Mouse (Mus musculus) embryonic fibroblast, embryonic 13.5 days (primary cell): ENCODE data around the gene Txlnb. TPM values are rescaled to one million over a fixed set of nuclear protein-coding genes. Genes with fewer than 3 reads are reported as not detected.

ENCODE experiments used
- H3K27ac ChIP-seq: 2 replicates; pipeline ENCODE4 v1.5.1; 2012; ENCODE audit warnings: low read length, control low read depth, inconsistent platforms; ENCODE audit not compliant: insufficient read depth
- H3K4me1 ChIP-seq: 2 replicates; pipeline ENCODE4 v1.6.1; 2011; ENCODE audit warnings: low read length; ENCODE audit not compliant: control insufficient read depth, insufficient read depth
- H3K4me3 ChIP-seq: 2 replicates; pipeline ENCODE4 v1.5.1; 2011; ENCODE audit warnings: mild to moderate bottlenecking, control low read depth, low read length; ENCODE audit not compliant: insufficient read depth
- CTCF ChIP-seq: IDR thresholded peaks from 2 replicates; pipeline ENCODE4 v1.5.1; 2011; ENCODE audit warnings: mild to moderate bottlenecking, control low read depth, low read length, moderate library complexity, borderline replicate concordance; ENCODE audit not compliant: insufficient read depth
- POLR2A ChIP-seq: IDR thresholded peaks from 2 replicates; pipeline ENCODE4 v1.6.1; 2011; ENCODE audit warnings: low read depth, mild to moderate bottlenecking, control low read depth, low read length, moderate library complexity
- polyA plus RNA-seq: library from polyadenylated mRNA; stranded (reverse); fragments of >200 nt; gene quantifications from 2 replicates; pipeline ENCODE4 v1.2.4, GENCODE M21; 2011; ENCODE audit warnings: low read depth; ENCODE audit not compliant: missing spikeins, insufficient read length

The Txlnb gene
- polyA plus RNA-seq, 1 experiment, result 1.4 TPM

DNA sequence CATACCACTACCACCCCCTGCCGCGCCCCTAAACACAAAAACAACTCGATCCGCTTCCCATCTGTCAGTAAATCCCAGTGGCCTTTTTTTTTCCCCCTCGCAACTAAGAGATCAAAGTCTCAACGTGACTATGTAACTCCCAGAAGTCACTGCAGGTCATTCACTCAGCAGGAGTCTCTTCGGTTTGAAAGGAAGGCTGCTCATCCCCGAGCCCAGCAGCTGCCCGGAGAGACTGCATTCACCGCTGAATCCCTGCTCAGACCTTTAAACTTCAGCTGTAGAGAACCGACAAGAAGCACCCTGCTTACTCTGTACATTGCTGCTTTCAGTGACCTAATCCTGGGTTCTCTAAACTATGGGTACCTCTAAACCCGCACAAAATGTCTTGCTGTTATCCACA, 31.4 kb downstream of the Txlnb start:
- Histone ChIP-seq H3K4me1 (no peaks in the 10 kb centered on the region), H3K27ac (no peak overlapping the region), H3K4me3 (no peak overlapping the region)
- TF ChIP-seq CTCF (no peak), POLR2A (no peak)

DNA sequence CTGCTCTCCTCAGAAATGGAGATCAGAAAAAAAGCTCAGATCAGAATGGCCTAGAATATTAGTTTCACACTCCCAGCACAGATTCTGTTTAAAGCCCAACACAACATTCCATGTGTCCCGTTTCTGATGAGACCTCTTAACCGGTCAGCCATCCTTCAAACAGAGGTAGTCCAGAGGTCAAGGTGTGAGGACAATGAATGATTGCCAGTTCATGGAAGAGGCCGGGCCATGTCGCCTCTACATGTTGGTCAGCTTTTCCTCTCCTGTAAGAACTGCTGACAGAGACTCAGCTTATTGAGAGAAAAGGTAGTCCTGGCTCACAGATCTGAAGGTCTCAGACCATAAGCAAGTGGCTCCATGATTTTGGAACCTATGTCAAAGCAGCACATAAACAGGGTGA, 33.2 kb downstream of the Txlnb start:
- no peak overlapping the region for H3K4me3 ChIP-seq
- H3K4me1 ChIP-seq, result no peaks in the 10 kb centered on the region
- H3K27ac ChIP-seq, result no peak overlapping the region
- TF ChIP-seq CTCF (no peak), POLR2A (no peak)

DNA sequence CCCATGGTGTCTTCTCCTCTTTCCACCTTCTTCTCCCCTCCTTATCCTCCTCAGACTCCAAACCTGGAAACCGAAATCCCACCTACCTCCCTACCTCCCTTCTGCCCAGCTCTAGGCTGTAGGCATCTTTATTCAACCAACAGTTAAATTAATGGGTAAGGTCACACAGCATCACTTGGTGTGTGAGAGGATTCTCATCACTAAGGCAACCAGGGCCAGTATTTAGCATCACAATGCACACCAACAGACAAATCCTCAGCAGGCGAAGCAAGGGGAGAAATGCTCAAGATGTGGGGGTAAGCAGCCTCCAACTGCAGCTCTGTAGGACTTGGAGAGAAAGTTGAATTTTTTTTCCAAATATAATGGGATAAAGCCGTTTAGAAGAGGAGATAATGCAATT, 35.0 kb downstream of the Txlnb start:
- no peak overlapping the region for H3K27ac ChIP-seq
- no peak overlapping the region for H3K4me3 ChIP-seq
- H3K4me1 ChIP-seq, result no peaks in the 10 kb centered on the region
- TF ChIP-seq POLR2A (no peak), CTCF (no peak)

DNA sequence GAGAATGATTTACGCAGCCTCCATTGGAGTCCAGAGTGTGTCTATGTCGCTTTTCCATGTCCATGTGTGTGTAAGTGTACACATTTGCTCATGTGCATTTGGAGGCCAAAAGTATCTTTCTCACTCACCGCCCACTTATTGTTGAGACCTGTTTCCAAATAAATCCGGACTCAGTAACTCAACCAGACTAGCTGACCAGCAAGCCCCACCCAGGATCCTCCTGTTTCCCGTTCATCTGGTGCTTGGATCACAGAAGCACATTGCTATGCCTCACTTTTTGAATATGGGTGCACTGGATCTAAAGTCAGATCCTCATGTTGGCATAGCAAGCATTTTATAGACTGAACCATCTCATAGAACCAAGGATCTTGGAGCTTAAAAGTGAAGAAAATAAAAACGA, 39.0 kb downstream of the Txlnb start:
- no peaks in the 10 kb centered on the region for H3K4me1 ChIP-seq
- TF ChIP-seq POLR2A (no peak), CTCF (no peak)
- H3K27ac ChIP-seq, result no peak overlapping the region
- H3K4me3 ChIP-seq, result no peak overlapping the region

DNA sequence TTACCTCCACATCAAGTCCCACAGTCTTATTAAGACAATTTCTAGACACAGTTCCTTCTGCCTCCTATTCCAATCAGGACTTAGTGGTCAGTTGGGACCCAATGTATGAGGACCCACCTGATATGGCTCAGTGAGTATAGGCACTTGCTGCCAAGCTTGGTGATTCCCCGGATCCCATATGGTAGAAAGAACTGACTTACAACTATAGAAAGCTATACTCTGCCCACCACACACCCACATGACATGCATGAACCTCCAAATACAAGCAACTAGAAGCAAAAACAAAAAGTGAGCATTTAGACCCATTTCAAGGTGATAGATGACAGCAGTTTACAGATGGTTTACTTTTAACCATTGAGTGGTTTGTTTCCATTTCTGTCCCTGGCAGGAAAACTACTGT, 40.2 kb downstream of the Txlnb start:
- H3K4me3 ChIP-seq, result no peak overlapping the region
- TF ChIP-seq POLR2A, result no peak
- no peak for TF ChIP-seq CTCF
- H3K27ac ChIP-seq, result no peak overlapping the region
- no peaks in the 10 kb centered on the region for H3K4me1 ChIP-seq

DNA sequence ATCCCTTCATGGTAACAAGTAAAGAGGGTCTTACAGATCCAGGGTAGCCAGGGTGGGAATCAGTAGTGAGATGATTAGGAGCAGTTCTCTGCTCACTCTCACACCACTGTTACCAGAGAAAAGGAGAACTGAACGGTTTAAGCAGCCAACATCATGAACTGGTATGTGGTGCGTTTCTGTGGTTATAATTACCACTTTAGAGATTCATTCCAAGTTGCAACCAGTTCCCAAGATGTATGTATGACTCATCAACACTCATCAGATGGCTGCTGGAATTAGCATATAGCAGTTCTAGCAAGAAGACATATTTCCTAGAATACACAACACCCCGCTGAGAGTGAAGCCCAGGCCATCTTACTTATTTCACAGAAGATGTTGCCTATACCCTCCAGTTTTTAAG, 46.0 kb downstream of the Txlnb start:
- TF ChIP-seq POLR2A (no peak), CTCF (no peak)
- Histone ChIP-seq H3K4me3 (no peak overlapping the region), H3K4me1 (peaks cover 2% of the 10 kb centered on the region), H3K27ac (peak overlapping the region; percentile 57)

DNA sequence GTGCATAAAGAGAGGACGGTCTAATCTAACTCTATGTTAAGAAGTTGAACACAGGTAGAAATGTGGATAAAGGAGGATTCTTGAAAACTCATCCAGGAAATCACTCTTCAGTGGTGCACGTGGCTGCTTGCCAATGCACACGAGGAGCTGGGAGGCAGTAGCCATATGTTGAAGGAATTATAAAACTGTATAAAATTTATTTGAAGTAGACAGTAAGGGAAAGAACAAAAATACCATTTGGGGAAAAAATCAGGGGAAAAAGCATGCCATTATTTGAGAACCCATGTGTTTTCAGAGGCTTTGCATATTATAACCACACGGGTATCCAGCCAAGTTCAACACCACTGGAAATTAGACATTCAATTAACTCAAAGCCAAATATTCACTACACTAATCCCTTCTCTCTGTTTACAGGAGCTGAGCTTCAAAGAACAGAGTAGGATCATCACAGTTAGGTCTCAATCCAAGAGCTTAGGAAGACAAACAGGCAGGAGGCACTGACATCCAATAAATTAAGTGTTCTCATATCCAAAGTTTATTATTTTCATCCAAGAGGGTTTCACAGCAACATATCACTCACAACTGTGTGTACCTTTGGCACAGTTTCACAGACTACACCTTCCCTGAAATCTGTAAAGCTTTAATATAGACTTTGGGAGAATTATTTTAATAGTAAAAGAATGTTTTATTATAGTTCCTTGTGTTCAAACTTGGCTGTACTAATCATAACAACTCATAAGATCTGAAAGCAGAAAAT, 48.9 kb downstream of the Txlnb start:
- H3K27ac ChIP-seq, result no peak overlapping the region
- no peak for TF ChIP-seq CTCF
- no peak for TF ChIP-seq POLR2A
- peaks cover 2% of the 10 kb centered on the region for H3K4me1 ChIP-seq
- H3K4me3 ChIP-seq, result no peak overlapping the region

DNA sequence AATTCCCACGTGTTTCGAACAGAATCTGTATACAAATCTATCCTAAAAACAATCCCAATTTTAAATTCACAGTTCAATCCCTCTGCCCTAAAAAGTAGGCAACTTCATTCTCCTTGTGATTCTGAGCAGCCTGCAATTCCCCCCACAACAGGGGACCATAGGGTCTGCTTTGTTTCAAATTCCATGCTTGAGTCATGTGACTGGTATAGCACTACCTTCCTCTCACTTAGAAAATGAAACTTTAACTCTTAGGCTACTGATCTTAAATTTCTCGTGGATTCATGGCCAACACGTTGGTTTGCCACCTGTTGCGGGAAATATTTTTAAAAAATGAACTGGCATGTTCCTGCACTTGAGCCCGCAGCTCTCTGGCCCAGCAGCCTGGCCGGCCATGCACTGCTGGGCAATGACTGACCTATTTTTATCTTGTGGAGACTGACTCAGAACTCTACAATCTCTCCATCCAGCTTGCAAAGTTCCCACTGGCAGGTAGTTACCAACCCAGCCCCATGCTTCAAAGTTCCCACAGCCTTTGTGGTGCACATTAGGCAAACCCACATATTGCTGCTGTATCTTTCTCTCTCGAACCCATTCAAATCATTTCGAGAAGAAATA, 61.7 kb downstream of the Txlnb start:
- TF ChIP-seq CTCF, result no peak
- no peak for TF ChIP-seq POLR2A
- peaks cover 6% of the 10 kb centered on the region for H3K4me1 ChIP-seq
- no peak overlapping the region for H3K4me3 ChIP-seq
- H3K27ac ChIP-seq, result no peak overlapping the region

DNA sequence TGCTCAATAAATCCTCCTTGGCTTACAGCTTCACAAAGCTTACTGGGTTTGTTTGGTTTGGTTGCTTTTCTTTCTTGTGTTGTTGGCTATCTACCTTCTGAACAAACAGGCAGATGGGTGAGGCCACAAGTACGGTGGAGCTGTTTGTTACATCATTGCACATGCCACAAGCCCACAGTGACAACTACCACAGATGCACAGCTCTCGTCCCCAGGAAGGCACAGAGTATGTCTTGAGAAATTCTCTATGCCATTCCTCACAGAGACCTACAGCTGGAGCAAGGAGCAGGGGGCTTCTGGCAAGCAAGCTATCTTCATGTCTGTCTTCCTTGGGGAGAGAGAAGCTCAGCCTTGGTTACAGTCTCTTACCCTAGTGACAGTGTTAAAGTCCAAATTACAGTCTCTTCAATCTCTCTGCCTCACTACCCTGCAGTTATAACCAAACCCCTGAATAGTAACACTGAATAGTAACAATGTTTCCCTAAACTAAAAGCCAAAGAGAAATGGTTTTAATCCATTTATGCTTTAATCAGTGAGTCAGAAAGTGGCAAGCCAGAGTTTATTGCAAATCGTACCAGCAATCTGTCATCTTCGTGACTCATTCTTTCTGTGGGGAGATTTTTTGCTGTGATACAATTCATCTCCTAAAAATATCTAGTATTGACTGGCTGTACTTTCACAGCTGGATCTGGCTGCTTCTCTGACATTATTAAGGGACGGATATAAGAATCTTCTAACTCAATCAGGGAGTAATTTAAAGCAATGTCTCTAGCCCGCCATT, 64.9 kb downstream of the Txlnb start:
- Histone ChIP-seq H3K4me3 (no peak overlapping the region), H3K4me1 (peaks cover 6% of the 10 kb centered on the region), H3K27ac (peak overlapping the region; percentile 28)
- no peak for TF ChIP-seq POLR2A
- no peak for TF ChIP-seq CTCF
